Mouse (Mus musculus) megakaryocyte, adult 5-6 weeks (primary cell): Measurements from ENCODE around the gene Mgst2. TPM values are rescaled to one million over a fixed set of nuclear protein-coding genes. Genes with fewer than 3 reads are reported as not detected.

Experiments used
- ATAC-seq: 2 replicates; pipeline ENCODE4 v1.8.0; 2016; ENCODE audit warnings: mild to moderate bottlenecking, inconsistent platforms; ENCODE audit not compliant: poor library complexity, severe bottlenecking
- total RNA-seq, 2 experiments: library from RNA; stranded (forward) in 1 of 2; stranded (reverse) in 1 of 2; fragments of 153-499, 151-499 nt in 1 of 2; fragments of 221-1000, 200-1000 nt in 1 of 2; gene quantifications; 2 replicates each; pipeline versions ENCODE4 v1.2.3 to v1.2.4; 2015 to 2017

Mgst2 gene
- total RNA-seq, 2 experiments from 2014 or later: 38.3 to 66.9 TPM

GRCm38 (mm10) chr3:51700123-51700522, 40.0 kb downstream of the Mgst2 start:
- no peak for ATAC-seq

GRCm38 (mm10) chr3:51700731-51701280, 40.6 kb downstream of the Mgst2 start:
- no peak for ATAC-seq

- ATAC-seq: peak; percentile 93
These were observed 41.2 kb downstream of the Mgst2 start for GRCm38 (mm10) chr3:51701281-51701751.

GRCm38 (mm10) chr3:51701950-51702349, 41.8 kb downstream of the Mgst2 start:
- ATAC-seq: no peak

- no peak for ATAC-seq
These were observed 42.6 kb downstream of the Mgst2 start for GRCm38 (mm10) chr3:51702701-51703286.

- ATAC-seq: no peak
These were observed 43.3 kb downstream of the Mgst2 start for GRCm38 (mm10) chr3:51703478-51703877.

GRCm38 (mm10) chr3:51705220-51705619, 45.1 kb downstream of the Mgst2 start:
- ATAC-seq: no peak

- no peak for ATAC-seq
These were observed 48.2 kb downstream of the Mgst2 start for GRCm38 (mm10) chr3:51708375-51708745.

- ATAC-seq: peak; percentile 66
These were observed 48.7 kb downstream of the Mgst2 start for GRCm38 (mm10) chr3:51708746-51709411.

GRCm38 (mm10) chr3:51712382-51712781, 52.2 kb downstream of the Mgst2 start:
- ATAC-seq: no peak

- no peak for ATAC-seq
These were observed 53.1 kb downstream of the Mgst2 start for GRCm38 (mm10) chr3:51713233-51713632.

- no peak for ATAC-seq
These were observed 54.3 kb downstream of the Mgst2 start for GRCm38 (mm10) chr3:51714469-51714868.

GRCm38 (mm10) chr3:51717455-51717854, 57.3 kb downstream of the Mgst2 start:
- no peak for ATAC-seq

GRCm38 (mm10) chr3:51717909-51718308, 57.7 kb downstream of the Mgst2 start:
- no peak for ATAC-seq

- no peak for ATAC-seq
These were observed 59.2 kb downstream of the Mgst2 start for GRCm38 (mm10) chr3:51719373-51719772.

- no peak for ATAC-seq
These were observed 59.8 kb downstream of the Mgst2 start for GRCm38 (mm10) chr3:51719982-51720381.

GRCm38 (mm10) chr3:51726257-51726656, 66.1 kb downstream of the Mgst2 start:
- no peak for ATAC-seq

GRCm38 (mm10) chr3:51727487-51727886, 67.3 kb downstream of the Mgst2 start:
- ATAC-seq: no peak

- ATAC-seq: no peak
These were observed 67.8 kb downstream of the Mgst2 start for GRCm38 (mm10) chr3:51727968-51728367.

GRCm38 (mm10) chr3:51728456-51728855, 68.3 kb downstream of the Mgst2 start:
- ATAC-seq: no peak

GRCm38 (mm10) chr3:51729109-51729918, 69.2 kb downstream of the Mgst2 start:
- ATAC-seq: no peak
